8 mouse cellular contexts compared by ENCODE assay signal in genomic region chr8:3220502-3220901, GRCm38 (mm10). TPM values are rescaled to one million over a fixed set of nuclear protein-coding genes. Genes with fewer than 3 reads are reported as not detected.
A peak's percentile ranks its signal among the peaks of the same experiment; 100 is the strongest.
DNase-seq lines count a peak whose midpoint lies in the region; ATAC-seq and TF ChIP-seq lines count a peak whose summit lies in the region.

No protein-coding gene starts in this region.

- H3K36me3 ChIP-seq in liver, adult 2 months (ENCODE audit: control insufficient read depth, insufficient read depth, low read length) = no peaks in the 10 kb centered on the region
- H3K36me3 ChIP-seq in hindbrain, embryonic 12.5 days = no peaks in the 10 kb centered on the region
- no peaks in the 10 kb centered on the region for H3K36me3 ChIP-seq in limb, embryonic 15.5 days
- H3K36me3 ChIP-seq in myocyte (ENCODE audit: control insufficient read depth, insufficient read depth) = no peaks in the 10 kb centered on the region

- WGBS in liver, adult 2 months = 12% methylated on average over 9 of the region's 9 CpGs
- WGBS in hindbrain, embryonic 12.5 days = 8% methylated on average over 9 of the region's 9 CpGs
- 6% methylated on average over 9 of the region's 9 CpGs for WGBS in limb, embryonic 15.5 days

- peaks cover 39% of the 10 kb centered on the region for H3K4me1 ChIP-seq in liver, adult 2 months (ENCODE audit: control insufficient read depth, insufficient read depth, low read length)
- H3K4me1 ChIP-seq in hindbrain, embryonic 12.5 days = peaks cover 16% of the 10 kb centered on the region
- H3K4me1 ChIP-seq in limb, embryonic 15.5 days = peaks cover 22% of the 10 kb centered on the region

- H3ac ChIP-seq in myocyte (ENCODE audit: control insufficient read depth, insufficient read length) = no peak overlapping the region

- peaks cover 23% of the 10 kb centered on the region; the same call in 1 of the 2 replicates for H3K79me2 ChIP-seq in liver, adult 2 months (ENCODE audit: control insufficient read depth, insufficient read depth, low read length)
- H3K79me2 ChIP-seq in myocyte (ENCODE audit: control insufficient read depth, insufficient read depth) = no peaks in the 10 kb centered on the region

- peak; percentile 61 for DNase-seq in liver, adult 2 months (ENCODE audit: extremely low read depth, low read depth, low spot score)
- DNase-seq in liver = no peak
- DNase-seq in cerebellum, postnatal 10 days = peak; percentile 57 to 59
- DNase-seq in layer of hippocampus, adult 9-10 months (ENCODE audit: low spot score) = no peak
- DNase-seq in gastrocnemius, postnatal 10 days = no peak

- H3K4me2 ChIP-seq in hindbrain, embryonic 12.5 days (replicated peaks) = peak overlapping the region; percentile 66
- H3K4me2 ChIP-seq in limb, embryonic 15.5 days = peak overlapping the region; percentile 80
- peak overlapping the region; percentile 95 for H3K4me2 ChIP-seq in myocyte (ENCODE audit: low read depth)

- peak; percentile 77 for ATAC-seq in hindbrain, embryonic 12.5 days (ENCODE audit: low FRiP score)
- ATAC-seq in limb, embryonic 15.5 days (ENCODE audit: insufficient number of reproducible peaks, low FRiP score, low TSS enrichment, low read depth) = peak; percentile 32

- TF ChIP-seq CTCF in liver, adult 2 months (IDR thresholded peaks at IDR 0.05; ENCODE audit: low read depth, low read length) = no peak

- H3K4me3 ChIP-seq in liver, adult 2 months (ENCODE audit: insufficient read depth, low read depth, low read length) = peak overlapping the region; percentile 13; the same call in 1 of the 2 replicates
- peak overlapping the region; percentile 51 for H3K4me3 ChIP-seq in hindbrain, embryonic 12.5 days
- H3K4me3 ChIP-seq in limb, embryonic 15.5 days = peak overlapping the region; percentile 49
- peak overlapping the region; percentile 35 for H3K4me3 ChIP-seq in myocyte

- H3K27me3 ChIP-seq in liver, adult 2 months (ENCODE audit: control insufficient read depth, insufficient read depth, low read length) = no peaks in the 10 kb centered on the region
- H3K27me3 ChIP-seq in hindbrain, embryonic 12.5 days = no peaks in the 10 kb centered on the region
- H3K27me3 ChIP-seq in limb, embryonic 15.5 days = no peaks in the 10 kb centered on the region
- no peaks in the 10 kb centered on the region for H3K27me3 ChIP-seq in myocyte (ENCODE audit: control insufficient read depth, insufficient read depth, insufficient read length)

- H3K27ac ChIP-seq in liver, adult 2 months (replicated peaks; ENCODE audit: insufficient read depth, low read depth, low read length) = peak overlapping the region; percentile 79
- peak overlapping the region; percentile 90 for H3K27ac ChIP-seq in hindbrain, embryonic 12.5 days
- H3K27ac ChIP-seq in limb, embryonic 15.5 days = peak overlapping the region; percentile 90

- TF ChIP-seq POLR2A in liver, adult 2 months (IDR thresholded peaks at IDR 0.05; ENCODE audit: extremely low read depth, insufficient read depth, low read length) = no peak
- no peak for TF ChIP-seq POLR2A in myocyte (IDR thresholded peaks at IDR 0.05; ENCODE audit: insufficient read length, low read depth)

- H3K9me3 ChIP-seq in hindbrain, embryonic 12.5 days (replicated peaks) = no peaks in the 10 kb centered on the region
- no peaks in the 10 kb centered on the region for H3K9me3 ChIP-seq in limb, embryonic 15.5 days

- 0 out of 2 replicates have a peak overlapping the region, but pooled peaks have one; percentile 17 for H3K9ac ChIP-seq in liver, adult 2 months (ENCODE audit: low read depth, low read length)
- H3K9ac ChIP-seq in hindbrain, embryonic 12.5 days = peak overlapping the region; percentile 53; the same call in 1 of the 2 replicates
- no peak overlapping the region for H3K9ac ChIP-seq in limb, embryonic 15.5 days

TF ChIP-seq in myocyte, 11 proteins besides CTCF, POLR2A, EP300 and RAD21:
- TF ChIP-seq REST (IDR thresholded peaks at IDR 0.05; ENCODE audit: insufficient read depth, insufficient read length) (no peak), TCF3 (IDR thresholded peaks at IDR 0.05; ENCODE audit: insufficient read length, low read depth) (no peak), CEBPB (IDR thresholded peaks at IDR 0.05; ENCODE audit: insufficient read depth, poor library complexity, severe bottlenecking) (no peak), MYOG (IDR thresholded peaks at IDR 0.05; ENCODE audit: control insufficient read depth in 1 of 3, insufficient read depth in 1 of 3, insufficient read length in 2 of 3, low read depth in 2 of 3) (no peak), TCF12 (IDR thresholded peaks at IDR 0.05; ENCODE audit: insufficient read depth, poor library complexity, severe bottlenecking) (no peak), E2F4 (IDR thresholded peaks at IDR 0.05; ENCODE audit: insufficient read depth) (no peak), POLR2AphosphoS2 (IDR thresholded peaks at IDR 0.05; ENCODE audit: insufficient read length, low read depth) (no peak), SRF (IDR thresholded peaks at IDR 0.05; ENCODE audit: control insufficient read depth, insufficient read length, low read depth) (no peak), MAX (IDR thresholded peaks at IDR 0.05; ENCODE audit: low read depth) (no peak), USF1 (IDR thresholded peaks at IDR 0.05; ENCODE audit: low read depth) (no peak), MYOD1 (IDR thresholded peaks at IDR 0.05; ENCODE audit: control insufficient read depth in 1 of 3, insufficient read length in 2 of 3, low read depth in 2 of 3) (no peak)

RNA-seq across cellular contexts. Expression of gene Insr, which starts 58.9 kb away (rescaled TPM):
- total RNA-seq in liver, adult 2 months (2014; rRNA removed) = 70.0 and 89.0 TPM in 2 replicates
- polyA plus RNA-seq in liver, adult 2 months (2012; rRNA removed) = 28.5 and 30.3 TPM in 2 replicates
- 49.0 and 51.7 TPM in 2 replicates for polyA plus RNA-seq in hindbrain, embryonic 12.5 days (2016; fragmentation: Nextera tagmentation; extraction: Ambion mirVana)
- polyA plus RNA-seq in limb, embryonic 15.5 days (2015; fragmentation: Nextera tagmentation; extraction: Ambion mirVana) = 36.4 and 38.0 TPM in 2 replicates
- 4.6 TPM for polyA plus RNA-seq in myocyte (2012; fragmentation: generic; extraction: Trizol)
- 10 to 100 TPM; 44.6 to 50.4 TPM for total RNA-seq in gastrocnemius, postnatal 10 days (2021)

Comparison
In these comparisons a context has a peak if more than half of its experiments do, and no peak if none do; other contexts are left out.
1. DNase-seq: peak in liver, adult 2 months (single experiment) and cerebellum, postnatal 10 days (2 of 2); none in liver (single experiment), layer of hippocampus, adult 9-10 months (single experiment) and gastrocnemius, postnatal 10 days (single experiment).
2. Peak in every context shown above with its lines, with median percentiles within 50 percentile points of each other: H3K27ac ChIP-seq, H3K4me3 ChIP-seq and H3K4me2 ChIP-seq.